Mouse (Mus musculus) lung, postnatal 0 days (tissue): ENCODE measurements around the gene Sphk2.

Source experiments
- CTCF ChIP-seq: IDR thresholded peaks from 2 replicates; pipeline ENCODE4 v1.5.1; 2016; ENCODE audit warnings: antibody characterized with exemption, mild to moderate bottlenecking
- EP300 ChIP-seq: IDR thresholded peaks from 2 replicates; pipeline ENCODE4 v1.6.1; 2016; ENCODE audit warnings: antibody characterized with exemption, mild to moderate bottlenecking, control low read depth

DNA sequence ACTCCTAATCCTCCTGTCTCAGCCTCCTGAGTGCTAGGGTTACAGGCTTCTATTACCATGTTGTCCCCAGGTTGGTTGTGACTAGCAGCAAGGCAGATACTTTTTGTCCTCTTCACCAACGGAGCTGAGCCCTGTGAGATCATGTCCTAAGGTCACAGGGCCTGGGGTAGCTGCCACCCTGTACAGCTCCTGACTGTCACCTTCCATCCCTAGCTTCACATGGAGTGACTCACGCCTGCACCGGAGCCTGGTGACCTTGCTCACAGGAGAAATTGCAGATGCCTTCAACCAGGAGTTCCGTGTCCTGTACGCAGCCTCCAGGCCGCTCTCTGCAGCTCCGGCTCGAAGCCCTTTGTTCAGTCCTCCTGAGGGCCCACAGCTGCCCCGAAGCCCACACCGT, 8.6 kb upstream of the Sphk2 start:
- TF ChIP-seq EP300 (no peak), CTCF (no peak)
